Mouse (Mus musculus) kidney, adult 18-20 months (tissue): ENCODE measurements around the gene Cchcr1.

ENCODE experiments used
- DNase-seq: peaks from one replicate; pipeline ENCODE4 v3.0.0; 2021

Cchcr1 gene

GRCm38 (mm10) chr17:35556812-35557211 lies 39.9 kb downstream of the Cchcr1 start:
- peak; percentile 71 for DNase-seq

- no peak for DNase-seq
Measured at GRCm38 (mm10) chr17:35557351-35557750, 40.5 kb downstream of the Cchcr1 start.

- DNase-seq = no peak
Measured at GRCm38 (mm10) chr17:35558216-35558615, 41.3 kb downstream of the Cchcr1 start.

- DNase-seq = no peak
Measured at GRCm38 (mm10) chr17:35567150-35567549, 50.2 kb downstream of the Cchcr1 start, which contains the start of gene 2300002M23Rik. Gene 2300002M23Rik, plus strand, starts transcription at chr17:35567450.

- DNase-seq = no peak
Measured at GRCm38 (mm10) chr17:35567767-35568166, 50.9 kb downstream of the Cchcr1 start.

GRCm38 (mm10) chr17:35569091-35569944 lies 52.4 kb downstream of the Cchcr1 start:
- no peak for DNase-seq

GRCm38 (mm10) chr17:35570836-35571235 lies 53.9 kb downstream of the Cchcr1 start:
- no peak for DNase-seq

GRCm38 (mm10) chr17:35571477-35571876 lies 54.6 kb downstream of the Cchcr1 start:
- no peak for DNase-seq

GRCm38 (mm10) chr17:35578211-35578610 lies 61.3 kb downstream of the Cchcr1 start:
- DNase-seq = peak; percentile 85
